Mouse (Mus musculus) left cerebral cortex, adult 11 months (tissue): Measurements from ENCODE around the gene Zfp426.

Experiments used
- DNase-seq: peaks from one replicate; pipeline ENCODE4 v3.0.0; 2022; ENCODE audit warnings: low spot score

Zfp426 gene

GRCm38 (mm10) chr9:20492527-20493233 is at the start of gene Zfp426:
Gene Zfp426 (minus strand): TSS chr9:20492746.
- DNase-seq = peak; percentile 81

GRCm38 (mm10) chr9:20536598-20536997 is 44.1 kb upstream of the Zfp426 start:
- no peak for DNase-seq

GRCm38 (mm10) chr9:20534326-20534926 is 41.9 kb upstream of the Zfp426 start:
- no peak for DNase-seq

- DNase-seq = peak; percentile 84
Measured at GRCm38 (mm10) chr9:20521306-20521957, 28.9 kb upstream of the Zfp426 start, which contains the start of gene Zfp266. Gene Zfp266 (minus strand): TSS chr9:20521417.

GRCm38 (mm10) chr9:20520531-20521210 is 28.1 kb upstream of the Zfp426 start:
- no peak for DNase-seq

GRCm38 (mm10) chr9:20519949-20520348 is 27.4 kb upstream of the Zfp426 start:
- no peak for DNase-seq

- no peak for DNase-seq
Measured at GRCm38 (mm10) chr9:20518708-20519107, 26.2 kb upstream of the Zfp426 start.

- no peak for DNase-seq
Measured at GRCm38 (mm10) chr9:20517727-20518126, 25.2 kb upstream of the Zfp426 start.

GRCm38 (mm10) chr9:20514016-20514415 is 21.5 kb upstream of the Zfp426 start:
- no peak for DNase-seq

GRCm38 (mm10) chr9:20512714-20513113 is 20.2 kb upstream of the Zfp426 start:
- no peak for DNase-seq

GRCm38 (mm10) chr9:20511645-20512044 is 19.1 kb upstream of the Zfp426 start:
- no peak for DNase-seq

- no peak for DNase-seq
Measured at GRCm38 (mm10) chr9:20510346-20510745, 17.8 kb upstream of the Zfp426 start.

GRCm38 (mm10) chr9:20509676-20510075 is 17.1 kb upstream of the Zfp426 start:
- no peak for DNase-seq

GRCm38 (mm10) chr9:20504801-20505200 is 12.3 kb upstream of the Zfp426 start:
- DNase-seq = no peak

- DNase-seq = no peak
Measured at GRCm38 (mm10) chr9:20493281-20493680, 735 bp upstream of the Zfp426 start.

GRCm38 (mm10) chr9:20491858-20492526 is 554 bp downstream of the Zfp426 start:
- DNase-seq = no peak

GRCm38 (mm10) chr9:20489536-20489935 is 3.0 kb downstream of the Zfp426 start:
- no peak for DNase-seq

GRCm38 (mm10) chr9:20479396-20479795 is 13.2 kb downstream of the Zfp426 start:
- DNase-seq = no peak

GRCm38 (mm10) chr9:20476632-20477031 is 15.9 kb downstream of the Zfp426 start:
- no peak for DNase-seq

GRCm38 (mm10) chr9:20466761-20467442 is 25.6 kb downstream of the Zfp426 start:
- peak; percentile 31 for DNase-seq
